Mouse (Mus musculus): ENCODE results near the gene Shroom3.

DNA sequence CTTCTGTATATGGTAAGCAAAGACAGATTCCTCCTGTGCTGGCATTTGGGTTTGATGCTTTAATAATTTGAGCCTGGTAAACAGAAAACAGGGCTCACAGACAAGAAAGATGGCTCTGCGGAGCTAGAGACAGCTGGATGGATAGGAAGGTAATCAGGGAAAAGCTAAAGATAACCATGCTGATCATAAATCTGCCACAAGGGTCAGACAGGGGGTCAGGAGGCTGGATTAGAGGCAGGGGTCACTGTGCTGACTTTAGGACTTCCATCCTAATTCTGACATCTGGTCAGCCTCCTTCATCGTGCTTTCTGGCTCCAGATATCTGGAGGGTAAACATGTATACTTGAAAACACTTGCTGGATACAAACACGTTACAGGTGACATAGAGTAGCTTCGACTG, 184.0 kb downstream of the Shroom3 start:
- TF ChIP-seq CTCF (conservative IDR thresholded peaks at IDR 0.05 in 1 of 2, IDR thresholded peaks at IDR 0.05 in 1 of 2; ENCODE audit: low read depth in 2 of 2, low read length in 2 of 2) (no peak), MEF2A (IDR thresholded peaks at IDR 0.05; ENCODE audit: borderline replicate concordance, low read depth, low read length) (no peak)
